Mouse (Mus musculus): ENCODE results near the gene Aaed1.
A peak's percentile ranks its signal among the peaks of the same experiment; 100 is the strongest.

The Aaed1 gene

DNA sequence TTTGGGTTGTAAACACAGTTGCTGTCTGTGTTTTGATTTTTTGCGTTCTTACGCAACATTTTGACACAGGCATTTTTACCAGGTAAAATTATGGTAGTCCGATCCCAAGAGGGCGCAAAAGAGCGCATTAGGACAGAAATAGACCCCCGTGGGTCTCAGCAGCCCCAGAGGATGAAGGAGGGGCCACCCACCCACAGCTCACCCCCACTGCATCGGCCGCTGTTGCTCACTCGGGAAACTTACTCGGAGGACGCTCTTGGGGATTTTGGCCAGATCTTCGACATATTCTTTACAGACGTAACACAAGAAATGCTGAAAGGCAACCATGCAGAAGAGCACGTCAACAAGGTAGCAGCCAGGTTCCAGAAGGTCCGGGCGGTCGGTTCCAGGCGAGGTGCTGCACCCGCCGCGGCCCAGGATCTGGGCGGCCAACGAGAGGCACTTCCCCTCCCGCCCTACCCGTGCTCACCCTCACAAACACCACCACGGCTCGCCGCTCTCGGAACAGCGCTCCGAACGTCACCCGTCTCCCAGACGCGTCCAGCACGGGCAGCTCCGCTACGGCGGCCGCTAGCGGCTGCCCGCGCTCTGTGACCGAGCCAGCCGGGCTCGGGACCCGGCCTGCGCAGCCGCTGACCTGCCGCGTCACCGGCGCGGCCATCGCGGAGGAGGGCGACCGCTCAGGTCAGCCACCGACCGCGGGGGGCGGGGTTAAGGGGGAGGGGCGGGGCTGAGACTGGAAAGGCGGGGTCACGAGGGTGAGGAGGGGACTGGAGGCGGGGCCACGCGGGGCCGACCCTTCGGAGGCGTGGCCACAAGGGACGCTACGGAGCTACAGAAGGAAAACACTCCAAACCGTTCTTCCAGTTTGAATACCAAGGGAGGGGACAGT is at the start of gene Aaed1:
Gene Aaed1, minus strand, starts transcription at position 687 of the 892 bp plus-strand sequence.
- peak; percentile 87 for DNase-seq (ENCODE audit: low spot score)

DNA sequence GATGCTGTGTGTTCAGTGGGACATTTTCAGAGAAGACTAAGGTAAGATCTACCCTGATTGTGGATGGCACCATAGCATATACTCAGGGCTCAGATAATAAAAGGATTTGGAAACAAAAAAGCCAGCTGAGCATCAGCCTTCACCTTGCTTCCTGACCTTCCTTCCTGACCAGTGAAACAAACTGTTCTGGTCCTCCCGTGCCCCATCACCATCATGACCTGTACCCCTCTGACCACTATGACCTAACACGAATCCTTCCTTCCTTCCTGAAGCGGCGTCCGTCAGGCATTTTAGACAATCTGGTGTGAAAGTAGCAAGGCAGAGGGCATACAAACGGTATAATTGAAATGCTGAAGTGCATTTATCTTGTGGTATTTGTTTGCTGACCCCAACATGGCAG is 49.6 kb upstream of the Aaed1 start:
- DNase-seq (ENCODE audit: low spot score): no peak

DNA sequence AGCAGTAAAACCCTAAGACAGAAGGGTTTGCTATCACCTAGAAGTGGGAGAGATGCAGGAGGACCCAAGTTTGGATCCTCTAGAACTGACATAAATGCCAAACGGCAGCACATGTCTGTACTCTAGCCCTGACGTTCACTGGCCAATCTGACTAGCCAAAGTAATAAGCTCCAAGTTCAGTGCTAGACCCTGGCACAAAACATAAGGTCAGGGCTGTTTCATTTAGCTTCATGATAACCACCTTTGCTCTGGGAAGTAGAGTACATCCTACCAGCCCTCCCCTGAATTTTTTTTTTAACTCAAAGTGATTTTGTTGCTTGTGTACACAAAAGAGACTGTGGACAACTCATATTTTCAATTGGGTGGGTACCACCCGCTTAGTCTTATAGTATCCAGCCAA is 48.5 kb upstream of the Aaed1 start:
- no peak for DNase-seq (ENCODE audit: low spot score)

DNA sequence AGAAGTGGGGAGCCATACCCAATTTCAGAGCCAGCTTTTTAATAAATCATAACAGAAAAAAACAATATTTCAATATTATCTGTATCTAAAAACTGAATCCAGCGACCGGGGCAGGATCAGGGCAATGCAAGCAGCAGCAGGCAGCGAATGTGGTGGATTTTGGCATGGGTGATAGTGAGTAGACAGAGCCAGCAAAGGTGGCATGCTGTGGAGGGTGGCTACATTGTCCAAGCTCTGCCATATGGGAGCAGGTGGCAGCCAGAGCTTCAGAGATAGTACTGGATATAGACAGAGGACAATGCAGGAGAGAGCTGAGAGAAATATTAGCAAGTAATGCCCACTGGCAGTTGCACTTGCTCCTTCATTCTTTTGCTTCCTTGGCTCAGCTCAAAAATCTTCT is 47.2 kb upstream of the Aaed1 start:
- DNase-seq (ENCODE audit: low spot score): no peak

DNA sequence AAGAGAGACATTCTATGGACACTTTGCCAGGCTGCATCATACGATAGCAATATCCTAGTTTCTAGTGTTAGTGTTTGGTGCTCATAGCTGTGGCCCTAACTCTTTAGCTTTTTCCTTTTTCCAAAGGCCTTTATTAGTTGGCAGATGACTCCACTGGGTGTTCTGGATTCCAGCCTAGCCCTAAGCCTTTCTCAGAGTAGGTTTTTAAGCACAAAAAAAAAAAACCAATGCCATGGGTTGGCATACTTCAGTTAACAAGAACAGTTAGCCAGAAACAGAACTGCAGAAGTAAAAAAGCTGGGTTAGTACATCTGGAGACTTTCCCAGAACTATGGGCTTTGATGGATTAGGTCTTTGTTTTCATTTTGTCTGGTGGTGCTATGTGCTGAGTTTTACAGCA is 46.0 kb upstream of the Aaed1 start:
- DNase-seq (ENCODE audit: low spot score): no peak

DNA sequence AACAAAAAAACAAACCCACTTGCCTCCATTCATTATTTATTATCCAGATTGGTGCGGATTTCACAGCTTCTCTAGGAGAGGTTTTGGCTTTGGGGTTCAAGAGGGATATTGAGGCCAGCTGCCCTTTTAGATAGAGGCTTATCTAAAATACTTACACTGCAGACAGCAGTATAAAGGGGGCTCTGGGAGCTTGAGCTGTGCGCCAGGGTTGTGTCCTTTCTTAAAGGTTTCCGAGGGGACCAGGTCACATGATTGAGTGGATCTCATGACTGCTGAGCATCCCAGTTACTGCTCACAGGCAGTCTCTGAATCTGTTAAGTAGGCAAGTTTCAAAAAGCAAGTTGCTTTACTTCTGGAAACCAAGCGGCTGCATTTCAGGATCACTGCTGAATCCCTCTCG is 44.9 kb upstream of the Aaed1 start:
- no peak for DNase-seq (ENCODE audit: low spot score)

DNA sequence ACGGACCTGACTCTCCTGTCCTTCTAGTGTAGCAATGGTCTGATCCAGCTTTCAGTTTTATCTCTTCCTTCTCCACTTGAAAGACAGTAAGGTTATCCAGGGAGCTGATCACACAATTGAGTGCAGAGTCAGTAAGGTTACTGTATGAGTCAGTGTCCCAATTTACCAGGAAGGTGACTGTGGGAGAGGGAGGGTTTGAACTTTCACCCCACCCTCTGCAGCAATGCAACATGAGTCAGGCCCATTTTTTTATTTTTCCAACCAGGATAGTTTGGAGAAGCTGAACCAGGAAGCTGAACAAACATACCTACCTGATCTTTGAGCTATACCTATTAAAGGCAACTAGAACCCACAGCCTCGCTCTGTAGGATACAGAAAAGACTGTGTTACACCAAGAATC is 37.0 kb upstream of the Aaed1 start:
- no peak for DNase-seq (ENCODE audit: low spot score)

DNA sequence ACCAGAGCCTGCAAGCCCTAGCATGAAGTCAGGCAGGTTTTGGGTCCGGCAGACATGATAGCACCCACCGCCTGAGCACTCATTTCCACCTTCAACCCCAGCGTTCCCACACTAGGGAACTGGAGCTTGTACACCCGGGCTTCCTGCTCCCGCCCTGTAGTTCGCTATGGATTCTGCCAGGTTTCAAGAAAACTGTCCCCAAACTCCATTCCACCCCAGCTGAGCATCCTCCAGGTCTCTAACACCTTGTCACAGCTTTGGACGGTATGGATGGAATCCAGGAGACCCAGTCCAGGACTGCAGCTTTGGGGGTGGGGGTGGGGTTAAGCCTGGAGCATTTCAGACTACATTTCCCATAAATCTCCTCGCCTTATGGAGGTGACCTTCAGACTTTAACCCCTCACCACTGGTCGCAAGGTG is 31.6 kb upstream of the Aaed1 start:
- DNase-seq (ENCODE audit: low spot score): no peak

DNA sequence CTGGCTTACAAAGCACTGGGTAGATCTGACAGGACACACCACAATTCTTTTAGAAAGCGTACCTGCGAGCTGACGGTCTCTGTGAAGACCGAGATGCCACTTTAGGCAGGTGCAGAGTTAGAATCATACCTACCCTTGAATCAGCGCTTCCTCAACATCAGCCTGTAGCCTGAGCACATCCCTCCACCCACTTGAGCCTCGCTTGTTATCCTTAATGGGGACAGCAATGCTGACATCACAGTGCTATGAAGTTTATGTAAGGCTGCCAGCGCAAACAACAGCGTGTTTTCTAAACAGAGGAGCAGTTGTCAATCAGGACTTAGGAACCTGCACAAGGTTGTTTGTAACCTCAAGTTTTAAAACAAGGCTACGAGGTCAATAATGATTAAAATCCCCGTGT is 31.1 kb upstream of the Aaed1 start:
- DNase-seq (ENCODE audit: low spot score): no peak

DNA sequence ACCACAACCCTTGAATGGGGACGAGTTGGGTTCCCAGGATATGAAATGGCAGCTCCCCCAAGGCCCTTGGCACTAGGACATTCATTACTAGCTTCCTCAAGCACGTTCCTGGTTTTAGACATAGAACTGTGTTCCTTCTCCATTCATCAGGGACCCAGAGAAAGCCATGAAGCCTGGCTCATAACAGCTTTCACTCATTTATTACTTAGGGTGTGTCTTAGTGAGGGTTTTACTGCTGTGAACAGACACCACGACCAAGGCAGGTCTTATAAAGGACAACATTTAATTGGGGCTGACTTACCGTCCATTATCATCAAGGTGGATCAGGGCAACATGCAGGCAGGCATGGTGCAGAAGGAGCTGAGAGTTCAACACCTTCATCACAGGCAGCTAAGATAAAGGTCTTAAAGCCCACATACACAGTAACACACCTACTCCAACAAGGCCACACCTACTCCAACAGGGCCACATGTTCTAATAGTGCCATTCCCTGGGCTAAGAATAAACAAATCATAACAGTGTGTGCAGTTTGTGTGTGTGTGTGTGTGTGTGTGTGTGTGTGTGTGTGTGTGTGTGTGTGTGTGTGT is 23.1 kb upstream of the Aaed1 start:
- DNase-seq (ENCODE audit: low spot score): peak; percentile 32

DNA sequence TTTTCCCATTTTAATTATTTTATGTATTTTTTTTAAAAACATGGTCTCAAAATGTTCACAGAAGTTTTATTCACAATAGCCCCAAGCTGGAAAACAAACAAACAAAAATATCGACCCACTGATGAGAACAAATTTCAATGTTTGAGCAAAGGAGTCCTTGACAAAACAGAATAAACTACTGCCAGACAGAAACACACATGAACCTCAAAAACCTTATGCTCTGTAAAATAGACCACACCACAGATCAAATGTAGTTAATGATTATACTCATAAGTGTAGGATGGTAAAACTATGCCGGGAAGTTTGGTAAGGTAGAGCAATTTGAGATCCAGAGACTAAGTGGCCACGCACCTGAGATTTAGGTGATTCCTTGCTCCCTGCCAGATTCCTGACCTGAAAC is 20.6 kb upstream of the Aaed1 start:
- DNase-seq (ENCODE audit: low spot score): no peak

DNA sequence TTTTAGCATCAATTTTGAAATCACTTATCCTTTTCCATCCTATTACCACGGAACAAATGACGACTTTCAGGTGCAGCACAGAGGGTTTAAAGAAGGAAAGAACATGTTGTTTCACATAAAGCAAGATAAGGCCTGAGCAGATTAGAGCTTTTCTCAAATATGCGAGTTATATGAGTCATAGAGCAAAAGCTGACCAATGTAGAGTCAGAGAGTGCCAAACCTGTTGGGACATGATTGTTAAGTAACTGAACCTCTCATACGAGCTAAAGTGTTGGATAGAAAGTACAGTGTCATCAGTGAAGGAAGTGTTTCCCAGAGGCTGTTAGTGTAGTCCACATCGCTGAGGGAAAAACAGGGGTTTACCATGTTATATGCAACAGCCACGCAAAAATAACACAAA is 19.8 kb upstream of the Aaed1 start:
- no peak for DNase-seq (ENCODE audit: low spot score)

DNA sequence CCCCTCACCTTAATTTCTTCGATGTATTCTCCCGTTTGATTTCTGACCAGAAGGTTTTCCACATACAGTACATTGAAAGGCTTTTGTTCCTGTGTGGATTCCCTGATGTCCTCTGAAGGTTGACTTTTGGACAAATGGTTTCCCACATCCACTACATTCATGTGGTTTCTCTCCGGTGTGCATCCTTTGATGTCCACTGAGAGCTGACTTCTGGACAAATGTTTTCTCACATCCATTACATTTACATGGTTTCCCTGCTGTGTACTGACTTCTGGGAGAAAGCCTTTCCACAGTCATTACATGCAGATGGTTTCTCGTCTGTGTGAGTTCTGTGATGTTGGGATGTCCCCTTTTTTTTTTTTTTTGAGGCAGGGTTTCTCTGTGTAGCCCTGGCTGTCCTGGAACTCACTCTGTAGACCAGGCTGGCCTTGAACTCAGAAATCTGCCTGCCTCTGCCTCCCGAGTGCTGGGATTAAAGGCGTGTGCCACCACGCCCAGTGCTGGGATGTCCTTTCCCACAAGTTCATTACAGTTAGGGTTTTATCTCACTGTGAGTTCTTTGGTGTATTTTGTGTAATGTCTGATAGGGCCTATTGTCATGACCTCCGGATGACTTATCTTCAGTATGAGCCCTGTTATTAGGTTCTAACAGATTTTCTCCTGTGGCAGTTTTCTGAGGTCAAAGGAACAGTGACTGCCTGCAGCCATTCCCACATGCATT is 10.2 kb upstream of the Aaed1 start:
- DNase-seq (ENCODE audit: low spot score): no peak

DNA sequence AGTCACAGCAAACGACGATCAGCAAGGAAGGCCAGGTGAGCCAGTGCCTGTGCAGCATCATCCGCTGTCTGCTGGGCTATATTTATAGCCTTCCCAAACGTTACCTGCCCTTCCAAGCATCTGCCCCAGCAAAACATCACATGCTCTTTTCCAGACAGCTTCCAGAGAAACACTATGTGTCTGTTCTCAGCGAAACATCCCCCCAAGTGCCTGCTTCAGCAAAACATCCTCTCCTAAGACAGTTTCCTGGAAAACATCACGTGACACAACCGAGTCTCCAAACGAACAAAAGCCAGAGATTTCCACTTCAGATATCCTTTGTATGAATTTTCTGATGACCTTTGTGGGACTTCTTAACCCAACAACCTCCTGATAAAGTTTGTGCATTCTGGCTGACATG is 7.8 kb upstream of the Aaed1 start:
- no peak for DNase-seq (ENCODE audit: low spot score)

DNA sequence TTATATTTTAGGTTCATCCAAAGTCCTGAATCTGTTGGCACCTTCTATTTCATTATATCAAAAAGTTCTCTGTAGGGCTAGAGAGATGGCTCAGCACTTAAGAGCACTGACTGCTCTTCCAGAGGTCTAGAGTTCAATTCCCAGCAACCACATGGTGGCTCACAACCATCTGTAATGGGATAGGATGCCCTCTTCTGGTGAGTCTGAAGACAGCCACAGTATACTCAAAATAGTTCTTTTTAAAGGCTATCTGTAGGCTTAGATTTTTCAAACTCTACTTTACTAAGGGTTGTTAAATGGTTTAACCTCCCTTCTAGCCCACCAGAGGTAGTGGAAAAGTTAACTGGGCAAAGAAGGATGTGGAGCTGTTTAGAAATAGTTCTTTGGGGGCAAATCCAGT is 7.3 kb upstream of the Aaed1 start:
- no peak for DNase-seq (ENCODE audit: low spot score)

DNA sequence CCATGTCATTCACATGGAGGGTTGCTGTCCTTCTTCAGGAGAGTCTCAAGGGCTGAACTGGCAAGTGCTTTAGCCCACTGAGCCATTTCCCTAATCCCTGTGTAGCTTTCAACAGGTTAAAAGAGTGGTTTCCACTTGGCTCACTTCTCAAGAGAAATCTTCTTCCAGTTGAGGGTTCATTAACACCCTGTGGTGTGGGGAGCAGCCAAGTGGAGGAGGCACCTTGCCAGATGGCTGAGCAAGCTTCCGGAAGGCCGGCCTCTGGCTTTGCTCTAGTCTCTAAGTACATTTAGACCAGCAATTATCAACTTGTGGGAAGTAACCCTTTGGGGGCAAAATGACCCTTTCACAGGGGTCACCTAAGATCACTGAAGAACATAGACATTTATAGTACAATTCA is 5.8 kb upstream of the Aaed1 start:
- peak; percentile 47 for DNase-seq (ENCODE audit: low spot score)

DNA sequence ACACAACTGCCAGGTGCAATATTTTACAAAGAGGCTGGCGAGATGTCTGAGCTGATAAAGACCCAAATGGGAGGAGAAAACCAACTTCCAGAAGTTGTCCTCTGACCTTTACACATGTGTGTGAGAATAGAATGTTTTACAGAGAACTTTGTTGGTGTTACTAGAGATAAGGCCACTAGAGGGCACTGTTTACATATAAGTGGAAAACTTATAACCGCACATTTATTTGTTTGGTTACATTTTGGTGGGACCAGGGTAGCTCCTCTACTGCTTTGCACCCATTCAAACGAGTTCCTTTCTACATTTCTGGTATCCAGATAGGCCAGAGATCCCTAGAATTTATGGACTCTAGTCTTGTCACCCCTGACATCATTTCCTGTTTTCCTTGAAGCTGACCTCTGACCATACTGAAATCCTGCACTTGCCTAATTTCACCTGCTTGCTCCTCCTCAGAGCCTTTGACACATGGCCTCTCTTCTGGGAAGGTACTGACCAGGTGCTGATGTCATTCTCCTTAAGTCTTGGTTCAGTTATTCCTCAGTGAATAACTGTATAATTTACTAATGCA is 3.1 kb upstream of the Aaed1 start:
- DNase-seq (ENCODE audit: low spot score): no peak

DNA sequence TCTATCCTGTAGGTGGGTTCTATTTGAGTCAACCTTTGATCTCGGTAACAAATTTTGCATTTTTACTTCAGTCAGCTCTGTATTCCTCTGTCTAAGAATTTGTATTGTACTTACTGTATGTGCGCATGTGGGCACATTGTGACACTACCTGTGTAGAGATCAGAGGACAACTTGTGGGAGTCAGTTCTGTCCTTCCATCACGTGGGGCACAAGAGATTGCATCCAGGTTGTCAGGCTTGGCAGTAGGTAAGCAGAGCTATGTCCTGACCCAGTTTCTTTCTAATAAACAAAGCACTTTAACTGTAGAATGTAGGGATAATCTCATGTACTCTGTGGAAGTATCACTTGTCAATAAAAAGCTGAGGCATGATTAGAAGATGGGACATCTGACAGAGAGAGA is 1.5 kb upstream of the Aaed1 start:
- no peak for DNase-seq (ENCODE audit: low spot score)

DNA sequence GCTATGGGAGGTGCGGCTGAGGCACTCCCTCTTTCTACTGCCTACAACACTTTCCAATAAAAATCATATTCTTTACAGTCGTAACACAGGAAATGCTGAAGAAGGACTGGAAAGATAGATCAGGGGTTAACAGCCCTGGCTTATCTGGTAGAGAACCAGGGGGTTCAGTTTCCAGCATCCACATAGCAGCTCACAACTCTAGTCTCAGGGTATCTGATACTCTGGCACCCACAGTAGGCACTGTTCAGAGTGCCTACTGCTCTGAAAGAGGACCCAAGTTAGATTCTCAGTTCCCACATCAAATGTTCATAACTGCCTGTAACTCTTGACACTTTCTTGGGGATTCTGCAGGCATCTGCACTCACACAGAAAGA is 393 bp upstream of the Aaed1 start:
- no peak for DNase-seq (ENCODE audit: low spot score)

DNA sequence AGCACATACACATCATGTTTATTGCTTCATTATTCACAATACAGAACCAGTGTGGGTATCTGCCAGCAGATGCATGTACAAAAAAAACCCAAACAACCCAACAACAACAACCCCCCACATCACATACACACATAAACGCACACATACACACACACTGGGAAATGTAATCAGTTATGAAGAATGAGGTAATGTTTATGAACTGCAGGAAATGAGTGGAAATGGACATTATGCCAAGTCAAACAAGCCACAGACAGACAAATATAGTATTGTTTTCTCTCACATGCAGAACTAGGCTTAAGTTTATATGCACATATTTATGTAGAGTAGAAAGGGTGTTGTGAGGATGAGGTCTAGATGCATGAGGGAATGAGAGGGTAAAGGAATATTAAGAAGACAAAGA is 1.2 kb downstream of the Aaed1 start:
- DNase-seq (ENCODE audit: low spot score): no peak

DNA sequence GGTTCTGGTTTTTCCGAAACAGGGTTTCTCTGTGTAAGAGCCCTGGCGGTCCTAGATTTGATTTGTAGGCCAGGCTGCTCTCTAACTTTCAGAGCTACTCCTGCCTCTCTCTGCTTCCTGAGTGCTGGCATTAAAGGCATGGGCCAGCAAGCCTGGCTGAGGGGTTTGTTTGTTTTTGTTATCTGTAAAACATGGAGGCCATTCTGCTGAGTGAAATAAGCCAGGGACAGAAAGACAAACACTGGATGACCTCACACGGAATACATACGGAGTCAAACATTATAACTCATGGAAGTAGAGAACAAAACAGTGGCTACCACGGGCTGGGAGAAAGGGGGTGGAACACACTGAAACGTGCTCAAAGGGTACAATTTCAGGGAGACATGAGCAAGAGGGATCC is 1.9 kb downstream of the Aaed1 start:
- DNase-seq (ENCODE audit: low spot score): no peak

DNA sequence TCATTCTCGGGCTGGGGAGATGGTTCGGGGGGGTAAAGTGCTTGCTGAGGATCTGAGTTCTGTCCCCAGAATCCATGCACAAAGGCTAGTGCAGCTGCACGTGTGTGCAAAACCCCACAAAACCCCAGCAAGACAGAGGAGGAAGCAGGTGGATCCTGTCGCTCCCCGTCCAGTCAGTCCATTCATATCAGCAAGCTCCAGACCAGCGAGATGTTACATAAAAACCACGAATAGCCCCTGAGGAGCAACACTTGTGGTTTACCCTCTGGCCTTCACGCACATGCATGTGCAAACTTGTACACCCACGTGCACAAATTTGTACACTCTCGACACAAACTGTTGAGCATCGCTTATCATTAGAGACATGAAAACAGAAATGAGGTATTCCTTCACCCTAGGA is 2.7 kb downstream of the Aaed1 start:
- no peak for DNase-seq (ENCODE audit: low spot score)

DNA sequence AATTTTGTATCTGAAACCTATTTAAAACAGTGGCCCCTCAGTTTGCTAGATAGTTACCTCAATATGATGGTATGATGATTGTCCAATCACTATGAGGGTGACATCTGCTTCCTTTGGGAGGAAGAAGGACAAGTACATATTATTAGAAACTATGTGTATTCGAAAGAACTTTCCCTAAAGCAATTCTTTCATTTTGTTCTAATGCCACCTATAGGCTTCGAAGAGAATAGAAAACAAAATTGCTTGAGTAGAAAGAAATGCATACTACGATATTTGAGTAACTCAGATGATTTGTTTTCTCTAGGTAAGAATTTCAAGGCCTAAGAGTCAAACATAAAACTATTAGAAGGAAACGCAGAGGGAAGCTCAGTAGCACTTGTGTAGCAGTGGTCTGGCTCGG is 3.5 kb downstream of the Aaed1 start:
- DNase-seq (ENCODE audit: low spot score): no peak
